Mouse (Mus musculus): ENCODE data around the gene Stk40. TPM values are rescaled to one million over a fixed set of nuclear protein-coding genes. Genes with fewer than 3 reads are reported as not detected.

Gene Stk40
- polyA plus RNA-seq, 1 experiment from 2014 or later, result 15.2 TPM

DNA sequence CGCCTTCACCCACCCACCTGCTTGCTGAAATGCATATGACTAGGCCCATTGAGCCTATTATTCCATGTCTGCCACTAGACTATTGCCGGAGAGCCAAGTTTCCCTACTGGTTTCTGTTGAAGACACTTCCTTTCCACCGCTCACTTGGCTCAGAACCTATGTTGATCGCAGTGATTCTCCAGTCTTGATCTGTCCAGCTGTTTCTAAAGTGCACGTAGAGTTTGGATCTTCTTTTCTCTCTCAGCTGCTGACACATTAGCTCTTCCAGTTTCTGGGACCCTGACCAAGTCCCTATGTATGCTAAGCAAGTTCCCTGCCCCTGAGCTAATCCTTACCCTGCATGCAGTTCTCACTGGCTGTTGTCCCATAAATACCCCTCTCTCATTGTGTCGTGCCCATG lies 25.9 kb upstream of the Stk40 start:
- Histone ChIP-seq H3K9ac (replicated peaks; ENCODE audit: low read depth, low read length) (no peak overlapping the region), H3K9me3 (ENCODE audit: control insufficient read depth, low read length) (no peaks in the 10 kb centered on the region), H3K27ac (ENCODE audit: low read depth, low read length) (no peak overlapping the region), H3K27me3 (ENCODE audit: control insufficient read depth, insufficient read depth, low read length) (no peaks in the 10 kb centered on the region), H3K4me3 (ENCODE audit: low read depth, low read length) (no peak overlapping the region), H3K4me1 (ENCODE audit: control insufficient read depth, insufficient read depth, low read length) (no peaks in the 10 kb centered on the region), H3K4me2 (ENCODE audit: low read depth, low read length) (no peak overlapping the region), H3K36me3 (ENCODE audit: control insufficient read depth, insufficient read depth, low read length) (no peaks in the 10 kb centered on the region; the same call in 1 of the 2 replicates)
- ATAC-seq (ENCODE audit: low read depth), result no peak
- 83% methylated on average over 6 of the region's 6 CpGs for WGBS

DNA sequence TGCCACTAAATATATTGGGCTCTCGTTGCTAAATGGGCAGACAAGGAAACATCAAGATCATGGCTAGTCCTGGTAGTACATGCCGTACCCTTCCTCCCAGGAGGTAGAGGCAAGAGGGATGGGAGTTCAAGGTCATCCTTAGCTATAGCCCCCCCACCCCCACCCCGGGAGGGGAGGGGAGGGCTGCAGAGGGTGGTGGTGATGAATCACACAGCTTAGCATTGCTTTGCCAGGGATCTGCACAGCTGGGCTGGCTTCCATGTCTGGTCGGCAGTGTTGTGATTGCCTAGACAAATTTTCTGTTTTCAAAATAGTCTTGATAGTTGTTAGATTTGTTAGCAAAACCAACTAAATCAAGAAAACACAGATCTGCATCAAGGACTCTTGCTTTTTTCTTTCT lies 24.5 kb upstream of the Stk40 start:
- Histone ChIP-seq H3K36me3 (ENCODE audit: control insufficient read depth, insufficient read depth, low read length) (peaks cover 6% of the 10 kb centered on the region), H3K27ac (ENCODE audit: low read depth, low read length) (no peak overlapping the region), H3K4me1 (ENCODE audit: control insufficient read depth, insufficient read depth, low read length) (no peaks in the 10 kb centered on the region), H3K27me3 (ENCODE audit: control insufficient read depth, insufficient read depth, low read length) (no peaks in the 10 kb centered on the region), H3K4me3 (ENCODE audit: low read depth, low read length) (no peak overlapping the region), H3K9me3 (ENCODE audit: control insufficient read depth, low read length) (no peaks in the 10 kb centered on the region), H3K9ac (replicated peaks; ENCODE audit: low read depth, low read length) (no peak overlapping the region), H3K4me2 (ENCODE audit: low read depth, low read length) (no peak overlapping the region)
- no peak for ATAC-seq (ENCODE audit: low read depth)
- 76% methylated on average over 4 of the region's 4 CpGs for WGBS

DNA sequence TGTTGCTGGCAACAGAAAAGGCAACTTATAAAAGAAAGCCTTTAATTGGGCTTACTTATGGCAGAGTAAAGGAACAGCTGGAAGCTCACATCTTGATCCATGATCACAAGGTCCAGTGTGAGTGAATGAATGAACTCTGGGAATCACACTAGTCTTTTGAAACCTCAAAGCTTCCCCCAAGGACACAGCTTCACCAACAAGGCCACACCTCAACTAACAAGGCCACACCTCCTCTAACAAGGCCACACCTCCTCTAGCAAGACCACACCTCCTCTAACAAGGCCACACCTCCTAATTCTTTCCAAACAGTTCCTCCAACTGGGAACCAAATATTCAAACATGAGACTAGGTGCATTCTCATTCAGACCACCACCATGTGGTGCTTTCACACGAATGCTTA lies 22.2 kb upstream of the Stk40 start:
- Histone ChIP-seq H3K4me3 (ENCODE audit: low read depth, low read length) (no peak overlapping the region), H3K4me2 (ENCODE audit: low read depth, low read length) (no peak overlapping the region), H3K36me3 (ENCODE audit: control insufficient read depth, insufficient read depth, low read length) (peaks cover 8% of the 10 kb centered on the region; the same call in 1 of the 2 replicates), H3K27me3 (ENCODE audit: control insufficient read depth, insufficient read depth, low read length) (no peaks in the 10 kb centered on the region), H3K27ac (ENCODE audit: low read depth, low read length) (no peak overlapping the region), H3K9me3 (ENCODE audit: control insufficient read depth, low read length) (no peaks in the 10 kb centered on the region), H3K9ac (replicated peaks; ENCODE audit: low read depth, low read length) (no peak overlapping the region), H3K4me1 (ENCODE audit: control insufficient read depth, insufficient read depth, low read length) (no peaks in the 10 kb centered on the region)
- WGBS, result 79% methylated on average over 1 of the region's 1 CpGs
- ATAC-seq (ENCODE audit: low read depth), result no peak

DNA sequence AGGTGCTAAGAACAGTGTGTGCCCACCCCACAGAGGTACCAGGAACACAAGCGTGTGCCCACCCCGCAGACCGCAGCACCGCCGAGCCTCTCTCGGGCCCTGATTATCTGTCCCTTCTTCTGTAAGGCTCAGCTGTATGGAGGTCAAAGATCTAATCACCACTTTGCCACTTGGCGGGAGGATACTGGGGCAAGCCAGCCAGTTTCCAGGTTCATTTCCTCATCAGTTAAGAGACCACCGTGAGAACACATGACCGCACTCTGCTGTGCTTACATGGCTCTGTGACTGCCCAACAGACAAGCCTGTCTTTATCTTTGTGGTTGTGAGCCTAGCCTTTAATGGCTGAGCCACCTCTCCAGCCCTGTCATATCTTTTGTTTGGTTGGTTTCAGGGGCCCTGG lies 20.7 kb upstream of the Stk40 start:
- WGBS, result 98% methylated on average over 9 of the region's 9 CpGs
- no peak overlapping the region for H3K4me2 ChIP-seq (ENCODE audit: low read depth, low read length)
- H3K27me3 ChIP-seq (ENCODE audit: control insufficient read depth, insufficient read depth, low read length), result no peaks in the 10 kb centered on the region
- no peak overlapping the region for H3K27ac ChIP-seq (ENCODE audit: low read depth, low read length)
- peaks cover 8% of the 10 kb centered on the region; the same call in 1 of the 2 replicates for H3K36me3 ChIP-seq (ENCODE audit: control insufficient read depth, insufficient read depth, low read length)
- H3K9me3 ChIP-seq (ENCODE audit: control insufficient read depth, low read length), result no peaks in the 10 kb centered on the region
- no peaks in the 10 kb centered on the region for H3K4me1 ChIP-seq (ENCODE audit: control insufficient read depth, insufficient read depth, low read length)
- H3K9ac ChIP-seq (replicated peaks; ENCODE audit: low read depth, low read length), result no peak overlapping the region
- no peak for ATAC-seq (ENCODE audit: low read depth)
- no peak overlapping the region for H3K4me3 ChIP-seq (ENCODE audit: low read depth, low read length)

DNA sequence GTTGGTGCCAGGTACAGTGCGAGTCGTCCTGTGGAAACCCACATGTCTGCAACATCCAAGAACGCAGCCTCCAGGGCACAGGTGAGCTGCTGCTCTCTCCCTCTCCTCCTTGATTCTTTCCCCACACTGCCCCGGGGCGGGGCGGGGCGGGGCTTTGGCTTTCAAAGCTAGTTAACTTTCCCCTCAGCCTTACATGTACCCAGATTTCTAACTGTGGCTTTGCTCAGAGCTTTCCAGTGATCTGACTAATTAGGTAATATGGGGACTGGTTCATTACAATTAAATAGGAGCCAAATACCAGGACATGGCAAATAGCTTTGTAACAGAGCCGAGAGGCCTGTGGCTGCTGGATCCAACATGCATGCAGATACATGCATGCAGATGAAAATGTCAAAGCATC lies 19.4 kb upstream of the Stk40 start:
- ATAC-seq (ENCODE audit: low read depth), result no peak
- H3K9ac ChIP-seq (replicated peaks; ENCODE audit: low read depth, low read length), result no peak overlapping the region
- H3K36me3 ChIP-seq (ENCODE audit: control insufficient read depth, insufficient read depth, low read length), result peaks cover 8% of the 10 kb centered on the region; the same call in 1 of the 2 replicates
- 74% methylated on average over 8 of the region's 8 CpGs for WGBS
- H3K4me1 ChIP-seq (ENCODE audit: control insufficient read depth, insufficient read depth, low read length), result no peaks in the 10 kb centered on the region
- H3K4me3 ChIP-seq (ENCODE audit: low read depth, low read length), result no peak overlapping the region
- no peaks in the 10 kb centered on the region for H3K27me3 ChIP-seq (ENCODE audit: control insufficient read depth, insufficient read depth, low read length)
- H3K27ac ChIP-seq (ENCODE audit: low read depth, low read length), result no peak overlapping the region
- no peak overlapping the region for H3K4me2 ChIP-seq (ENCODE audit: low read depth, low read length)
- no peaks in the 10 kb centered on the region for H3K9me3 ChIP-seq (ENCODE audit: control insufficient read depth, low read length)

DNA sequence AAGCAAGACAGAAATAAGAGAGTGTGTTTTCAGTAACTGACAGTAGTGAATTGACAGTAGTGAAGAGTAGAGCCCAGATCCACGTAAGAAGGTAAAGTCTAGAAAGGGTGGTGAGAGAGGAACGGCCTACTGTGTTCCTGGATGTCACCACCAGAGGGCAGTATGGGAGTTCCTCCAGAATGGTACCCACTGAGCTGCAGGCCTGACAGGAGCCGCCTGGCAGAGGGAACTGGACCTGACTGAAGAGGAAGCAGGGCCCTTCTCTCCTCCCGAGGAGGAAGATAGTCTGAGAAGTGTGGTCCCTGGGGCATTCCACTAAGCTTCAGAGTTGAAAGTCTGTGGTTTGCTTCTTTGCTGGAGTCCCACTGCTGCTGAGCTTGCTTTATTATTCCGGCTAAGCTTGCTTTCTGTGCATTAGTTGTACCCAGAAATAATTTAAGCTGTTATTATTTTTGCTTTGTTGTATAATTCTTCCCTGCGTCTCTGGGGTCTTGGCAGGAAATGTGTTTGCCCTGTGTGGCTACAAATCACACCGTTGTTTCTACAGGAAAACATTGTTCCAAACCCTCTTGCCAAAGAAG lies 17.7 kb upstream of the Stk40 start:
- peak; percentile 80; the same call in 1 of the 2 replicates for ATAC-seq (ENCODE audit: low read depth)
- no peak overlapping the region for H3K9ac ChIP-seq (replicated peaks; ENCODE audit: low read depth, low read length)
- H3K27ac ChIP-seq (ENCODE audit: low read depth, low read length), result 0 out of 2 replicates have a peak overlapping the region, but pooled peaks have one; percentile 34
- H3K4me1 ChIP-seq (ENCODE audit: control insufficient read depth, insufficient read depth, low read length), result no peaks in the 10 kb centered on the region
- H3K27me3 ChIP-seq (ENCODE audit: control insufficient read depth, insufficient read depth, low read length), result no peaks in the 10 kb centered on the region
- H3K36me3 ChIP-seq (ENCODE audit: control insufficient read depth, insufficient read depth, low read length), result peaks cover 8% of the 10 kb centered on the region; the same call in 1 of the 2 replicates
- H3K4me3 ChIP-seq (ENCODE audit: low read depth, low read length), result no peak overlapping the region
- H3K4me2 ChIP-seq (ENCODE audit: low read depth, low read length), result no peak overlapping the region
- WGBS, result 31% methylated on average over 7 of the region's 7 CpGs
- no peaks in the 10 kb centered on the region for H3K9me3 ChIP-seq (ENCODE audit: control insufficient read depth, low read length)

DNA sequence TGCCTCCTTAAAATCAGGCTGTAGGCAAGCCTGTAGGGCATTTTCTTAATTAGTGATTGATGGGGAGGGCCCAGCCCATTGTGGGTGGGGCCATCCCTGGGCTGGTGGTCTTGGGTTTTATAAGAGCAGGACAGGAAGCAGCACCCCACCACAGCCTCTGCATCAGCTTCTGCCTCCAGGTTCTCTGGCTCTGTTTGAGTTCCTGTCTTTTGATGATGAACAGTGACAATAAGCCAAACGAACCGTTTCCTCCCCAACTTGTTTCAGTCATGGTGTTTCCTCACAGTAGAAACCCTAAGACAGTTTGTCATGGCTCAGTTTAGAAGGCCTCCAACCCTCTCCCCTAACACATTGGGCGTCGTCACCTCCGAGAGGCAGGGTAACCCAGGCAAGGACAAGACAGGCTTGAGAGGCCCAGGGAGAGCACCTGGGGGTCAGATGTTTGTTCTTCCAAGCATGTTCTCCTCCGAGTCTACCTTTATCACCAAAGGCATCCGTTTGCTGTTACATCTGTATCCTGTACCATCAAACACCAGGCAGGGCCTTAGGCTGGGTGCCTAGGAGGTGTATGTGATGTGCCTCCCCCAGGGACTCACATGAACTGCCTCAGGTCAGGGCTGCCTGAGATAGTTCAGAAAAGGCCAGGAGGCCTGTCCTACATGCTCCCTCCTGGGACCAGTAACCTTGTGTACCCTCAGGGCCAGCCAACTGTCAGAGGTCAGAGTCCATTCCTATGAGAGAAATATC lies 13.5 kb upstream of the Stk40 start:
- Histone ChIP-seq H3K9ac (replicated peaks; ENCODE audit: low read depth, low read length) (no peak overlapping the region), H3K27ac (ENCODE audit: low read depth, low read length) (no peak overlapping the region), H3K9me3 (ENCODE audit: control insufficient read depth, low read length) (no peaks in the 10 kb centered on the region), H3K27me3 (ENCODE audit: control insufficient read depth, insufficient read depth, low read length) (no peaks in the 10 kb centered on the region), H3K4me2 (ENCODE audit: low read depth, low read length) (no peak overlapping the region), H3K4me1 (ENCODE audit: control insufficient read depth, insufficient read depth, low read length) (no peaks in the 10 kb centered on the region), H3K36me3 (ENCODE audit: control insufficient read depth, insufficient read depth, low read length) (no peaks in the 10 kb centered on the region), H3K4me3 (ENCODE audit: low read depth, low read length) (no peak overlapping the region)
- 82% methylated on average over 7 of the region's 7 CpGs for WGBS
- ATAC-seq (ENCODE audit: low read depth), result no peak

DNA sequence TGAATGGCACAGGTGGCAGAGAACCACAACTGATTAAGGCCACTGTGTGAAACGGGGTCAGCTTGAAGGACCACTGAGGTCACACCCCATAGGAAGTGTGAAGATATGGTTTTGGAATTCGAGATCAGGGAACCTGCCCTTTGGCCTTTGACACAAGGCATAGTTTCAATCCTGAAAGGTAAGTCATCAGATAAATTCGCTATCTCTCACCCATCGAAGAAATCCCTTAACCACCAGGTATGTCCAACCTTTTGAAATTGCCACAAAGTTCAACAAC lies 13.0 kb upstream of the Stk40 start:
- no peak for ATAC-seq (ENCODE audit: low read depth)
- H3K4me2 ChIP-seq (ENCODE audit: low read depth, low read length), result no peak overlapping the region
- H3K4me1 ChIP-seq (ENCODE audit: control insufficient read depth, insufficient read depth, low read length), result no peaks in the 10 kb centered on the region
- 85% methylated on average over 4 of the region's 4 CpGs for WGBS
- H3K9me3 ChIP-seq (ENCODE audit: control insufficient read depth, low read length), result no peaks in the 10 kb centered on the region
- H3K27me3 ChIP-seq (ENCODE audit: control insufficient read depth, insufficient read depth, low read length), result no peaks in the 10 kb centered on the region
- H3K36me3 ChIP-seq (ENCODE audit: control insufficient read depth, insufficient read depth, low read length), result no peaks in the 10 kb centered on the region
- no peak overlapping the region for H3K4me3 ChIP-seq (ENCODE audit: low read depth, low read length)
- H3K27ac ChIP-seq (ENCODE audit: low read depth, low read length), result no peak overlapping the region
- H3K9ac ChIP-seq (replicated peaks; ENCODE audit: low read depth, low read length), result no peak overlapping the region

DNA sequence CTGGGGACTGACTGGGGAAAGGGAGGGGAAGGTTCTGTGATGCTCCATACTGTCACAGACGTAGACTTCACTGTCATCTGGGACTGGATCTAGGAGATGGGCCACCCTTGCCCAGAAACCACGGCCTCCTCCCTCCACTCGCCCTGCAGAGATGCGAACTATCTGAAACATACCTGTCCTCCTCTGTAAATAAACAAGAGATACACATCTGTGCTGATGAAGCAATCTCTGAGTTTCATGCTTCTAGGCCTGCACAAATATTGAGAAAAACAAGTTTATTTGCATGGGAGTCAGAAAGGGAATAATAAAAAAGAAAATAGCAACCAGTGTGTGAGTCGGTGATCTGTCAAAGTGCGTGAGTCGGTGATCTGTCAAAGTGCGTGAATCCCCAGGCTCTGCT lies 11.9 kb upstream of the Stk40 start:
- no peaks in the 10 kb centered on the region for H3K36me3 ChIP-seq (ENCODE audit: control insufficient read depth, insufficient read depth, low read length)
- no peaks in the 10 kb centered on the region for H3K27me3 ChIP-seq (ENCODE audit: control insufficient read depth, insufficient read depth, low read length)
- no peaks in the 10 kb centered on the region for H3K9me3 ChIP-seq (ENCODE audit: control insufficient read depth, low read length)
- no peaks in the 10 kb centered on the region for H3K4me1 ChIP-seq (ENCODE audit: control insufficient read depth, insufficient read depth, low read length)
- no peak overlapping the region for H3K4me2 ChIP-seq (ENCODE audit: low read depth, low read length)
- no peak overlapping the region for H3K27ac ChIP-seq (ENCODE audit: low read depth, low read length)
- no peak for ATAC-seq (ENCODE audit: low read depth)
- H3K4me3 ChIP-seq (ENCODE audit: low read depth, low read length), result no peak overlapping the region
- H3K9ac ChIP-seq (replicated peaks; ENCODE audit: low read depth, low read length), result no peak overlapping the region
- 90% methylated on average over 8 of the region's 8 CpGs for WGBS

Measured in neural tube, embryonic 14.5 days (tissue).